Mouse (Mus musculus) neural tube, postnatal 0 days (tissue): Measurements from ENCODE around the gene Naaladl2. TPM values are rescaled to one million over a fixed set of nuclear protein-coding genes. Genes with fewer than 3 reads are reported as not detected.

Source experiments
- polyA plus RNA-seq: library from polyadenylated mRNA; unstranded; fragments of >200 nt; fragmentation: Nextera tagmentation; extraction: Ambion mirVana; gene quantifications from 2 replicates; pipeline ENCODE4 v1.2.1, GENCODE M21; 2015

Naaladl2 gene
- 0.76 and 0.90 TPM in 2 replicates for polyA plus RNA-seq

DNA sequence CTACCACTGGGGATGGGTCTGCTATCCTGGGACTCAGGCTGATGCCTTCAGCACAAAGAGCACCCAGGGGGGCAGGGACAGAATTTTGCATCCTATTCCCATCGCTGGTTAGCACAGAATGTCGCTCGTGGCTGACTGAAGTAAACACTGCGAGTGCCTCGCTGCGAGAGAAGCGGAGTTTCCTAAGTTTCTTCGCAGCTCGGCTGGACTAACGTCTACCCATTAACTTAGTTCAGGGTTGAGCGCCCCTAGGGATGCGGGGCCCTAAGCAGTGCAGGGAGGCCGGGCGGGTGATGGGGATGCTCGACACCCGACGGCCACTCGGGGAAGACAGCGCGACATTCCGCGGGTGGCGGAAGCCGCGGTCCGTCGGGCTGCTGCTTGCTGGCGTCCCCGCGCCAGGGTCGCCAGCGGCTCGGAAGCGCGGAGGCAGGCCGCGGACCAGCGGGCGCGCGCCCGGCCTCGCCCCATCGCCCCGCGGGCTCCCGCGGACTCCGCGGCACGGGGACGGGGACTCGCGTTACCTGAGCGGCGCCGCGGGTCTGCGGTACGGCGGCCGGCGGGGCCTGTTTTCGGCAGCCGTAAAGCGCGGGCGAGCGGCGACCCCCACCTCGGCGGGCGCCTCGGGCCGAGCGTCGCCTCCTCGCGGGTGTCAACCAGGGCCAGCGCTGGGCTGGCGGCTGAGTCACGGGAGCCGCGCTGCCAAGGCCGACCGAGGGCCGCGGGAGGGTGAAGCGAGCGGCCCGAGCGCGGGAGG is at the start of gene Naaladl2:
TSS of gene Naaladl2 (minus strand) at position 707 of the 757 bp plus-strand sequence.

